Mouse (Mus musculus) hindbrain, embryonic 16.5 days (tissue): ENCODE data around the gene Bcl2l10. TPM values are rescaled to one million over a fixed set of nuclear protein-coding genes. Genes with fewer than 3 reads are reported as not detected.

Experiments
- polyA plus RNA-seq: library from polyadenylated mRNA; unstranded; fragments of >200 nt; fragmentation: Nextera tagmentation; extraction: Ambion mirVana; gene quantifications from 2 replicates; pipeline ENCODE4 v1.2.1, GENCODE M21; 2015

Gene Bcl2l10
- polyA plus RNA-seq, 1 experiment from 2014 or later = not detected

Other genes starting within 250 kb of the Bcl2l10 start
- 0.41 and 0.51 TPM in 2 replicates for gene Myo5c, start 115.7 kb upstream of the Bcl2l10 start, polyA plus RNA-seq
- gene Gnb5, start 41.5 kb upstream of the Bcl2l10 start, polyA plus RNA-seq = 89.1 and 97.7 TPM in 2 replicates
- 142 and 147 TPM in 2 replicates for gene Mapk6, start 62.2 kb downstream of the Bcl2l10 start, polyA plus RNA-seq
- 42.6 and 43.0 TPM in 2 replicates for gene Leo1, start 93.8 kb downstream of the Bcl2l10 start, polyA plus RNA-seq
- 75.6 and 79.5 TPM in 2 replicates for gene Tmod3, start 211.9 kb downstream of the Bcl2l10 start, polyA plus RNA-seq